Mouse (Mus musculus) neutrophil, adult 5-6 weeks (primary cell): ENCODE measurements at regions not wholly inside any gene's neighbourhood (a gene's known extent, or its start where the extent isn't known, plus 50 kb on each side); places are given as distances from the start of the nearest gene placed in this dataset.
A peak's percentile ranks its signal among the peaks of the same experiment; 100 is the strongest.
"Not testable (repeated sequence)": the region's sequence is repeated elsewhere in the genome, so short reads cannot be mapped to it uniquely, and the experiment has no call there.

ENCODE experiments used
- ATAC-seq: fragments of 151-379, 151-347 bp; 2 replicates; pipeline ENCODE4 v1.8.0; 2017; ENCODE audit warnings: mild to moderate bottlenecking, moderate TSS enrichment; ENCODE audit not compliant: insufficient number of reproducible peaks, poor library complexity, low FRiP score, severe bottlenecking; ENCODE audit errors: extremely low read depth

- no peak for ATAC-seq
These were observed 259.0 kb downstream of the Nek10 start for GRCm38 (mm10) chr14:15061966-15062860.

GRCm38 (mm10) chr14:15062861-15063418 is 259.7 kb downstream of the Nek10 start:
- peak; percentile 23; the same call in 1 of the 2 replicates for ATAC-seq

GRCm38 (mm10) chr14:15064991-15065525 is 261.8 kb downstream of the Nek10 start:
- ATAC-seq = no peak

- ATAC-seq = no peak
These were observed 272.7 kb downstream of the Nek10 start for GRCm38 (mm10) chr14:15075877-15076276.

GRCm38 (mm10) chr14:15082889-15083288 is 279.7 kb downstream of the Nek10 start:
- no peak for ATAC-seq

GRCm38 (mm10) chr14:15083812-15084211 is 280.6 kb downstream of the Nek10 start:
- peak; percentile 26; the same call in 1 of the 2 replicates for ATAC-seq

GRCm38 (mm10) chr14:15087061-15087460 is 283.8 kb downstream of the Nek10 start:
- no peak for ATAC-seq

- ATAC-seq = no peak
These were observed 293.6 kb downstream of the Nek10 start for GRCm38 (mm10) chr14:15096865-15097264.

GRCm38 (mm10) chr14:15099909-15100308 is 296.7 kb downstream of the Nek10 start:
- peak; percentile 26; the same call in 1 of the 2 replicates for ATAC-seq

GRCm38 (mm10) chr14:15107795-15108321 is 304.6 kb downstream of the Nek10 start:
- no peak for ATAC-seq

- no peak for ATAC-seq
These were observed 316.5 kb downstream of the Nek10 start for GRCm38 (mm10) chr14:15119745-15120144.

GRCm38 (mm10) chr14:15128157-15128556 is 310.6 kb downstream of the Lrrc3b start:
- ATAC-seq = no peak

GRCm38 (mm10) chr14:15140871-15141270 is 297.9 kb downstream of the Lrrc3b start:
- ATAC-seq = not testable (repeated sequence)

GRCm38 (mm10) chr14:15142839-15143238 is 295.9 kb downstream of the Lrrc3b start:
- no peak for ATAC-seq

- ATAC-seq = no peak
These were observed 290.3 kb downstream of the Lrrc3b start for GRCm38 (mm10) chr14:15148516-15148915.
